Mouse (Mus musculus): ENCODE results near the gene Prss46. TPM values are rescaled to one million over a fixed set of nuclear protein-coding genes. Genes with fewer than 3 reads are reported as not detected.
"Not testable (repeated sequence)": the region's sequence is repeated elsewhere in the genome, so short reads cannot be mapped to it uniquely, and the experiment has no call there.

The Prss46 gene
- polyA plus RNA-seq (2016; fragmentation: Nextera tagmentation; extraction: Ambion mirVana) = not detected in 2 replicates

DNA sequence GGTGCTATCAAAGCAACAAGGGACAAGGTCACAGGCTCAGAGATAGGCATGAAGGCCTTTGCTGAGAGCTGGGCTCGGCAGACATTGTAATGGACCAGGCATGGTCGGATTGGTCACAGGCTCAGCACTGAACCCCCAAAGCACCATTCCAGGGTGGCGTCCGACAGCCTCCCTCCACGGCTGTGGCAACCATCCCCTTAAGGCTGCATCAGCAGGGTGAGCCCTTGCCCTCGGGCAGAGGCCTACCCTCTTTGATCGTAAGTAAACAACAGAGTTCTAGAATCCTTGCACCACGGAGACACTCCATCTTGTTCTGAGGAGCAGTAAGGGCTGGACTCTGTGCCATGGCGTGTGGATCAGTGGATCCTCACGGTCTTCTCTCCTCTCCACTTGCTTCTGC, at the start of gene Prss46:
Gene Prss46 (plus strand): TSS at position 301 of the 400 bp plus-strand sequence.
- H3K27ac ChIP-seq = no peak within 1 kb of the TSS
- no peaks in the 10 kb centered on the region for H3K36me3 ChIP-seq
- no peak within 1 kb of the TSS for H3K9ac ChIP-seq (replicated peaks)
- WGBS = 81% methylated on average over 10 of the region's 10 CpGs
- no peaks in the 10 kb centered on the region for H3K27me3 ChIP-seq
- ATAC-seq (ENCODE audit: insufficient number of reproducible peaks, insufficient read depth, low FRiP score, low TSS enrichment, low read depth) = no peak
- no peaks in the 10 kb centered on the region for H3K9me3 ChIP-seq
- H3K4me3 ChIP-seq (replicated peaks) = no peak within 1 kb of the TSS
- no peaks in the 10 kb centered on the region for H3K4me1 ChIP-seq (replicated peaks)
- H3K4me2 ChIP-seq = no peak within 1 kb of the TSS

DNA sequence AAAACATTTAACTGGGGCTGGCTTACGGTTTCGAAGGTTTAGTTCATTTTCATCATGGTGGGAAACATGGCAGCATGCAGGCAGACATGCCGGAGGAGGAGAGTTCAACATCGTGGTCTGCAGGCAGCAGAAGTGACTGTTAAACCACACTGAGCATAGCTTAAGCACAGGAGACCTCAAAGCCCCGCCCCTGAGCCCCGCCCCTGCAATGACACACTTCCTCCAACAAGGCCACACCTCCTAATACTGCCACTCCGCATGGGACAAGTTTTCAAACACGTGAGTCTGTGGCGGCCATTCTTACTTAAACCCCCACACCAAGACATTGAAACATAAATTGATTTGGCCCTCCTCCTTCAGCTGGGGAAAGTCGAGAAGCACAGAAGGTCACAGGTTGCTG, 47.3 kb upstream of the Prss46 start:
- no peak for ATAC-seq (ENCODE audit: insufficient number of reproducible peaks, insufficient read depth, low FRiP score, low TSS enrichment, low read depth)
- no peaks in the 10 kb centered on the region for H3K4me1 ChIP-seq (replicated peaks)
- H3K4me2 ChIP-seq = no peak overlapping the region
- H3K36me3 ChIP-seq = no peaks in the 10 kb centered on the region
- H3K27me3 ChIP-seq = 0 out of 2 replicates have a peak, but pooled peaks cover 3% of the 10 kb centered on the region
- H3K9me3 ChIP-seq = no peaks in the 10 kb centered on the region
- no peak overlapping the region for H3K9ac ChIP-seq (replicated peaks)
- H3K4me3 ChIP-seq (replicated peaks) = no peak overlapping the region
- WGBS = 88% methylated on average over 10 of the region's 10 CpGs
- H3K27ac ChIP-seq = no peak overlapping the region

DNA sequence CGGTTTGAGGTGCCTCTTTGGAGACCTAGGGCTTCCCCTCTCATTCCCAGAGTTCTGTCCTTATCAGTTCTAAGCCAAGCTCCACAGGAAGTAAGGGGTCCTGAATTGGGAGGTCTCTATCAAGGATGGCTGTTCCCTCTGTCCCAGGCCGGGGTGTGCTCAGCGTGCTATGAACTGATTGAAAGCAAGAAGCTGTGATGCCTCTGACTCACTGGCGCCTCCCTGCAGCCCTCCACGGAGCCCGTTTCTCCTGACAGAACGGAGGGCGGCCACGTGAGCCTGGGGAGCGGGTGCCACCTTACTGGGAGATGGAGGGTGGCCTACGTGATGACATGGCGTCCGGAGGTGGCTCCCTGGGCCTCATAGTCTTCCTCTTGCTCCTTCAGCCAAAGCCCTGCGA, 46.4 kb upstream of the Prss46 start, which contains the start of gene Prss42:
Gene Prss42 (plus strand): TSS at position 301 of the 400 bp plus-strand sequence.
- ATAC-seq (ENCODE audit: insufficient number of reproducible peaks, insufficient read depth, low FRiP score, low TSS enrichment, low read depth) = no peak
- Histone ChIP-seq H3K27me3 (0 out of 2 replicates have a peak, but pooled peaks cover 3% of the 10 kb centered on the region), H3K4me1 (replicated peaks) (no peaks in the 10 kb centered on the region), H3K4me3 (replicated peaks) (no peak within 1 kb of the TSS), H3K9ac (replicated peaks) (no peak within 1 kb of the TSS), H3K9me3 (no peaks in the 10 kb centered on the region), H3K27ac (no peak within 1 kb of the TSS), H3K36me3 (no peaks in the 10 kb centered on the region), H3K4me2 (no peak within 1 kb of the TSS)
- WGBS = 88% methylated on average over 14 of the region's 14 CpGs

DNA sequence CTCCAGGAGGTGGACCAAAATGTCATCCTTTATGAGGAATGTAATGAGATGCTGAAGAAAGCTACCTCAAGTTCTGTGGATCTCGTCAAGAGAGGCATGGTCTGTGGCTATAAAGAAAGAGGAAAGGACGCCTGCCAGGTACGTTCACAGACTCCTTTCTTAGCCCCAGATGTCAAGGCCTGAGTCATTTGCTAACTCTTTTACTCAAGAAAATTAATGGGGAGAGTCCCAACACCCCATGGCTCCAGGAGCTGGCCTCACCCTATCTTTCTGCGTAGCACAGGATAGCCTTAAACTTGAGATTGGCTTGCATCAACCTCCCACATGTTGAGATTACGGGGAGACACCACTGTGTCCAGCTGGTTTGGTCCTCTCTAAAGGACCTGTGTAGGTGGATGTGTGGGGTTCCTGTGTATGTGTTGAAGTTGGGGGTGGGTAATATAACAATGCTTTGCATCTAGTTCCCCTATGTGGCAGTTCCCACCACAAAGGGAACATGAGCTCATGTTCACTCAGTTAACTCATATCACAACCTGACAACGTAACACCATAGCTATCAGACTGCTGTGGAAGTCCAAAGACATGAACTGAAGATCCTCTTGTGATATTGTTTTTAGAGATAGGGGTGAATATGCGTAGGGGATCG, 43.3 kb upstream of the Prss46 start:
- Histone ChIP-seq H3K36me3 (no peaks in the 10 kb centered on the region), H3K9me3 (no peaks in the 10 kb centered on the region), H3K4me3 (replicated peaks) (no peak overlapping the region), H3K4me2 (no peak overlapping the region), H3K9ac (replicated peaks) (no peak overlapping the region), H3K27ac (no peak overlapping the region), H3K27me3 (no peaks in the 10 kb centered on the region), H3K4me1 (replicated peaks) (no peaks in the 10 kb centered on the region)
- 84% methylated on average over 8 of the region's 8 CpGs for WGBS
- no peak for ATAC-seq (ENCODE audit: insufficient number of reproducible peaks, insufficient read depth, low FRiP score, low TSS enrichment, low read depth)

DNA sequence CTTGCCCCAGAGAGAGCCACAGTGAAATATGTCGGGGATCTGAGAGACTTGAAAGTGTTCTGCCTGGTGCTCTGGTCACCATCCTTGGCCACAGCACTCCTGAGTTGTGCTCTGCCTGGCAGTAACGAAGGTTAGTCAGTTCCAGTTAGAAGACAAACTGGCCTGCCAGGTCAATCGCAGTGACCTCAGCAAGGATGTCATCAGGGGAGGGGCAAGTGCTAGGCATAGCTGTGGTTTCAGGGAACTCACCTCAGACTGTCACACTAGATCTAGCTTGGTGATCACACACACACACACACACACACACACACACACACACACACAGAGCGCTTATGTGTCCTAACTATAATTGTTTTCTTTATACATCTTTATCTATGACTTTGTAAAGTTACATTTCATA, 41.0 kb upstream of the Prss46 start:
- no peak for ATAC-seq (ENCODE audit: insufficient number of reproducible peaks, insufficient read depth, low FRiP score, low TSS enrichment, low read depth)
- H3K27me3 ChIP-seq = no peaks in the 10 kb centered on the region
- no peaks in the 10 kb centered on the region for H3K9me3 ChIP-seq
- no peaks in the 10 kb centered on the region for H3K36me3 ChIP-seq
- 69% methylated on average over 4 of the region's 4 CpGs for WGBS
- H3K9ac ChIP-seq (replicated peaks) = no peak overlapping the region
- H3K4me2 ChIP-seq = no peak overlapping the region
- no peak overlapping the region for H3K4me3 ChIP-seq (replicated peaks)
- H3K27ac ChIP-seq = no peak overlapping the region
- no peaks in the 10 kb centered on the region for H3K4me1 ChIP-seq (replicated peaks)

DNA sequence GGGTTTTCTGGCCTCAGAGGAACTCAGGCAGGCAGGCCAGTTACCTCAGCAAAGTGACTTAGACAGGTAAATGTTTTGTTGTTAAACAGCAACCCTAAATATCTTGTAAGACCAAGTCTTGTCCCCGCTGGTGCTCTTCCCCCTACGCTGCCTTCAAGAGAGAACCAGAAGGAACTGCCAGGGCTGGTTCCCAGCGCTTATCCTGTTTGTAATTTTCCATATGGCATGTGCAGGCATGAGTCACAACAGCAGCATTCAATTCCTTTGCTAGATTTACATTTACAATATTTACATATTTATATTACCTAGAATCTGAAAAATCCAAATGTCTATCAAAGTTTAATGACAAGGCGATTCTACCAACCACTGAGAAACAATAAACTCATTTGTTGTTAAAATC, 34.3 kb upstream of the Prss46 start:
- Histone ChIP-seq H3K9ac (replicated peaks) (no peak overlapping the region), H3K9me3 (no peaks in the 10 kb centered on the region), H3K36me3 (no peaks in the 10 kb centered on the region), H3K4me3 (replicated peaks) (no peak overlapping the region), H3K4me2 (no peak overlapping the region), H3K27me3 (peaks cover 6% of the 10 kb centered on the region; the same call in 1 of the 2 replicates), H3K4me1 (replicated peaks) (no peaks in the 10 kb centered on the region), H3K27ac (no peak overlapping the region)
- WGBS = 81% methylated on average over 4 of the region's 4 CpGs
- ATAC-seq (ENCODE audit: insufficient number of reproducible peaks, insufficient read depth, low FRiP score, low TSS enrichment, low read depth) = no peak

DNA sequence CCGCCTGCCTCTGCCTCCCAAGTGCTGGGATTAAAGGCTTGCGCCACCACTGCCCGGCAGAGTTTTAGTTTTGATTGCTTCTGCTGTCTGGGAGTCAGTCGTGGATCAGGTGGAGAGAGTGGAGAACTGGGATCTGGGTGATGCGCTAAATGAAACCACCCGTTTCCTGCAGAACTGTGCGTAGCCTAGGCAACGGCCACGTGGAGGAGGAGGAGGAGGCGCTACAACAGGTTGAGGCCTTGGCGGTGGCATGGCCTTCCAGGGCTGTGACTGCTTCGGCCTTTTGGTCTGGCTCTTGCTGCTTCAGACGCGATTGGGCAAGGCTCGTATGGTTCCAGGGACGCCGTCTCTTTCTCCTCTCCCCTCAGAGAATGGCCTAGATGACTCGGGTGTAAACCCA, 30.5 kb upstream of the Prss46 start, which contains the start of gene Prss44:
Gene Prss44 (plus strand): TSS at position 206 of the 400 bp plus-strand sequence.
- Histone ChIP-seq H3K4me1 (replicated peaks) (no peaks in the 10 kb centered on the region), H3K4me2 (no peak within 1 kb of the TSS), H3K4me3 (replicated peaks) (no peak within 1 kb of the TSS), H3K27me3 (peaks cover 6% of the 10 kb centered on the region; the same call in 1 of the 2 replicates), H3K36me3 (no peaks in the 10 kb centered on the region), H3K9me3 (no peaks in the 10 kb centered on the region), H3K27ac (no peak within 1 kb of the TSS), H3K9ac (replicated peaks) (no peak within 1 kb of the TSS)
- no peak for ATAC-seq (ENCODE audit: insufficient number of reproducible peaks, insufficient read depth, low FRiP score, low TSS enrichment, low read depth)
- 58% methylated on average over 18 of the region's 18 CpGs for WGBS

DNA sequence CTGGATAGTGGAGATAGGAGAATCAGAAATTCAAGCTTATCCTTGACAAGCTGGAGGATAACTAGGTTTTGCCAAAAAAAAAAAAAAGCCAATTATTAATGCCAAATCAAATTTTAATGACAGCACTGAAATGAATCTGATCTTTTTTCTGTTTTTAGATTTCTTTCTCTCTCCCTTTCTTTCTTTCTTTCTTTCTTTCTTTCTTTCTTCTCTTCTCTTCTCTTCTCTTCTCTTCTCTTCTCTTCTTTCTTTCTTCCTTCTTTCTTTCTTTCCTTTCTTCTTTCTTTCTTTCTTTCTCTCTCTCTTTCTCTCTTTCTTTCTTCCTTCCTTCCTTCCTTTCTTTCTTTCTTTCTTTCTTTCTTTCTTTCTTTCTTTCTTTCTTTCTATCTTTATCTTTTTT, 23.8 kb upstream of the Prss46 start:
- not testable (repeated sequence) for H3K27ac ChIP-seq, H3K27me3 ChIP-seq, H3K9me3 ChIP-seq

DNA sequence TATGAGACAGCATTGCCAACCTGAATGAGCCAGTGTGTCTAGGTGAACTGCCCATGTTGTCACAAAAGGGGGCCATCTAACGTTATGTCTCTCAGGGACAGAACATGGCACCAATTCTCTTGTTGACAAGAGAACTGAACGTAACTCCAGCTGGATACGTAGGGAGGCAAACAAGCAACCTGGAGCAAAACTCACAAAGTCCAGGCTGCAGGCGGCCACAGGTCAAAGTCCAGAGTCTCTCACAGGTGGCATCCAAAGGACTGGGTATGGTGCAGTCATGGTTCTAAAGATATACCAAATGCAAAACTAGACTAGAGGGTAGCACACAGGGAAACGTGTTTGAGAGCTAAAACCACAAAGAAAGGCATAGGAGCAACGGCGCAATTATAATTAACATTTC, 22.9 kb upstream of the Prss46 start:
- Histone ChIP-seq H3K4me1 (replicated peaks) (peaks cover 8% of the 10 kb centered on the region; the same call in 1 of the 2 replicates), H3K4me2 (no peak overlapping the region), H3K4me3 (replicated peaks) (no peak overlapping the region), H3K27ac (no peak overlapping the region), H3K9ac (replicated peaks) (no peak overlapping the region), H3K9me3 (no peaks in the 10 kb centered on the region), H3K27me3 (no peaks in the 10 kb centered on the region), H3K36me3 (no peaks in the 10 kb centered on the region)
- 88% methylated on average over 7 of the region's 7 CpGs for WGBS
- ATAC-seq (ENCODE audit: insufficient number of reproducible peaks, insufficient read depth, low FRiP score, low TSS enrichment, low read depth) = no peak

More for the DNA sequence above, 23.8 kb upstream of the Prss46 start:
- H3K4me1 ChIP-seq (replicated peaks); H3K36me3 ChIP-seq; H3K4me2 ChIP-seq; H3K4me3 ChIP-seq (replicated peaks); ATAC-seq (ENCODE audit: insufficient number of reproducible peaks, insufficient read depth, low FRiP score, low TSS enrichment, low read depth); H3K9ac ChIP-seq (replicated peaks): not testable (repeated sequence)

DNA sequence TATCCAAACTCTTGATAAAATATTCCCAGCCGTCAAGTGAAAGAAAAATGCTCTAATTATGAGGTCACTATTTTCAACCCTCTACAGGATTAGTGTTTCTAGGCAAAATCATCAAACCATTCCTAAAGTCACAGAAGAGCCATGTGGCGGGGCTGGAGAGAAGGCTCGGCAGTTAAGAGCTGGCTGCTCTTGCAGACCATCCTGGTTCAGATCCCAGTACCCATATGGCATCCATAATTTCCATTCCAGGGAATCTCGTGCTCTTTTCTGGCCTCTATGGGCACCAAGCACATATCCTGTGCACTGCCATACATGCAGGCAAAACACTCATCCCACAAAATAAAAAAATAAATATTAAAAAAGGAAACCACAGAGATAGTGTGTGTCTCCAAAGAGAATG, 18.9 kb upstream of the Prss46 start:
- Histone ChIP-seq H3K27ac (no peak overlapping the region), H3K9ac (replicated peaks) (no peak overlapping the region), H3K4me2 (no peak overlapping the region), H3K4me3 (replicated peaks) (no peak overlapping the region), H3K27me3 (peaks cover 11% of the 10 kb centered on the region; the same call in 1 of the 2 replicates), H3K9me3 (no peaks in the 10 kb centered on the region), H3K36me3 (no peaks in the 10 kb centered on the region), H3K4me1 (replicated peaks) (peaks cover 8% of the 10 kb centered on the region; the same call in 1 of the 2 replicates)
- no peak for ATAC-seq (ENCODE audit: insufficient number of reproducible peaks, insufficient read depth, low FRiP score, low TSS enrichment, low read depth)
- WGBS = 65% methylated on average over 4 of the region's 4 CpGs

DNA sequence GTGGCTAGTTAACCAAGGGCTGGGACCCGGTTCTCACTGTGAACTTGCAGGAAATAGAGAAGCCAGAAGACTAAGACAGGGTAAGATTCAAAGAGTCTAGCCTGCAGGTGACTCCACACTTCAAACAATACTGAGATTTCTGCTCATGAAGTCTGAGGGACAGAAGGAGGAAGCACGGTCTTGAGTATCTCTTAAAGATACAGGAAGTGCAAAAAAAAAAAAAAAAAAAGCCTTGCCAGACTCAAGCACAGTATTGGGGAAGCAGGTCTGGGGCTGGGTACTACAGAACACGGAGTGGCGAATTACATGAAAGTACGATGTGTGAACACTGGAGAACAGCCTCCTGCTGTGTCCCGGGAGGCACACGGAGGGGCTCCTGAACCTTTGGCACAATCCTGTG, 18.5 kb upstream of the Prss46 start:
- Histone ChIP-seq H3K27ac (no peak overlapping the region), H3K4me1 (replicated peaks) (peaks cover 8% of the 10 kb centered on the region; the same call in 1 of the 2 replicates), H3K9me3 (no peaks in the 10 kb centered on the region), H3K4me2 (no peak overlapping the region), H3K9ac (replicated peaks) (no peak overlapping the region), H3K27me3 (peaks cover 11% of the 10 kb centered on the region; the same call in 1 of the 2 replicates), H3K36me3 (no peaks in the 10 kb centered on the region), H3K4me3 (replicated peaks) (no peak overlapping the region)
- ATAC-seq (ENCODE audit: insufficient number of reproducible peaks, insufficient read depth, low FRiP score, low TSS enrichment, low read depth) = no peak
- 84% methylated on average over 7 of the region's 7 CpGs for whole genome bisulfite sequencing

DNA sequence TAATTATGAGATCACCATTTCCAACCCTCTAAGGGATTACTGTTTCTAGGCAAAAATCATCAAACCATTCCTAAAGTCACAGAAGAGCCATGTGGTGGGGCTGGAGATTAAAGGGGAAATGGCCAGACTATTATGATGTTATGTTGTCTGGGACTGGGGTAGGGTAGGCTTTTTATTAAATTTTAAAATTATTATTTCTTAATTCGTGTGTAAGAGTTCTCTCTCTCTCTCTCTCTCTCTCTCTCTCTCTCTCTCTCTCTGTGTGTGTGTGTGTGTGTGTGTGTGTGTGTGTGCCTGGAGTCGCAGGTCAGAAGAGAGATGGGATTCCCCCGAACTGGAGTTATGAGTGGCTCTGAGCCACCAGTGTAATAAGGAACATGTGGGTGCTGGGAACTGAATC, 17.9 kb upstream of the Prss46 start, which contains the start of gene Prss43:
Gene Prss43 (plus strand): TSS at position 301 of the 400 bp plus-strand sequence.
- Histone ChIP-seq H3K9ac (replicated peaks) (no peak within 1 kb of the TSS), H3K27ac (no peak within 1 kb of the TSS), H3K4me3 (replicated peaks) (no peak within 1 kb of the TSS), H3K27me3 (peaks cover 11% of the 10 kb centered on the region; the same call in 1 of the 2 replicates), H3K9me3 (no peaks in the 10 kb centered on the region), H3K36me3 (no peaks in the 10 kb centered on the region), H3K4me2 (no peak within 1 kb of the TSS), H3K4me1 (replicated peaks) (peaks cover 8% of the 10 kb centered on the region; the same call in 1 of the 2 replicates)
- 74% methylated on average over 3 of the region's 3 CpGs for WGBS
- no peak for ATAC-seq (ENCODE audit: insufficient number of reproducible peaks, insufficient read depth, low FRiP score, low TSS enrichment, low read depth)

Measured in limb, embryonic 12.5 days (tissue).